Mouse (Mus musculus) cerebellum, adult 9-10 months (tissue): Measurements from ENCODE around the gene Ptbp3.

ENCODE experiments used
- DNase-seq: peaks from one replicate; pipeline ENCODE4 v3.0.0; 2022

Gene Ptbp3

GRCm38 (mm10) chr4:59429128-59429527 is 120.0 kb downstream of the Ptbp3 start:
- no peak for DNase-seq

GRCm38 (mm10) chr4:59426429-59426828 is 122.7 kb downstream of the Ptbp3 start:
- DNase-seq, result no peak

DNA sequence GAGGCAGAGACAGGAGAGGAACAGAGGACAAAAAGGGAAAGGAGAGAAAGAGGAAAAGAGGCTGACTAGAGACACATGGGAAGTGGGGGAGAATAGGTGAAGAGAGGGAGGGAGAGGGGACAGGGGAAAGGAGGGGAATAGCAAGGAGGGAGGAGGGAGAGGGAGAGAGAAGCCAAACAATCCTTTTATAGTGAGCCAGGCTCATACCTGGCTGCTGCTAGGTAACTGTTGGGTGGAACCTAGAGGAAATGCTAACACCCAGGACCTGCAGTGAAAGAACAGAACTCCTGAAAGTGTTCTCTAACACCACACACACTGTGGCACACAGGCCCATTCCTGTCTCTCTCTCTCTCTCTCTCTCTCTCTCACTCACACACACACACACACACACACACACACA is 126.4 kb downstream of the Ptbp3 start:
- no peak for DNase-seq

DNA sequence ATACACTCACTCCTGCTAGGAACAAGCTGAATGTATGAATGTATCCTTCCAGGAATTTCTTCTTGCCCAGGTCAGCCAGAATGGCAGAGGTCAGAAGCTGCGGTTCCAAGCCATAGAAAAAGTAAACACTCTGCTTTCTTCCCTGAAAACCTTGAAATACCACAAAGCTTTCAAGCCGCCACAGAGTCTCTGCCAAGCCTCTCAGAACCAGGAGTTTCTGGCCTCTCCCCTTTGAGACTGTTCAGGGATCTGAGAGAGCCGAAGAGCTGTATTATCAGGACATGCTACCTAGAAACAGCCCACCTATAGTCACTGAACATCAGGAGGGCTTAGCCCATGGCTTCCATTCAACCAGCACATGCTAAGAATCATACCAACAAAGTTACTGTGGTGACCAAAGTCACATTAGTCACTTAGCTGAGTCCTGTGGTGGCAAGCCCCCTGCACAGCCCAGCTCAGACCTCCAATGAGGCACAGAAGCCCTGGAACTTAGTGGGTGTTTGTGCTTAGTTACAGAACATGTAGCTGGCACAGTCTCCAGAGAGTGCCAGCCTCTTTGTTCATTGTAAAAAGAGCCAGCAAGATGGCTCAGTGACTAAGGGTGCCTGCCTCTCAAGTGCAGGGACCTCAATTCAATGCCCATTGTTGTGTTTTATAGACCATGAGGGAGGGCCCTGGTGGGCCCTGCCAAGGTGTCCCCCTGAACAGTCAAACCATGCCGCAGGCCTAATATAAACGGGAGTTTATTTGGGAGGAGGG is 127.0 kb downstream of the Ptbp3 start:
- no peak for DNase-seq
